Mouse (Mus musculus): Measurements from ENCODE around the gene Gm15737. TPM values are rescaled to one million over a fixed set of nuclear protein-coding genes. Genes with fewer than 3 reads are reported as not detected.

Gm15737 gene
- polyA plus RNA-seq, 1 experiment from 2014 or later = 0.13 TPM

DNA sequence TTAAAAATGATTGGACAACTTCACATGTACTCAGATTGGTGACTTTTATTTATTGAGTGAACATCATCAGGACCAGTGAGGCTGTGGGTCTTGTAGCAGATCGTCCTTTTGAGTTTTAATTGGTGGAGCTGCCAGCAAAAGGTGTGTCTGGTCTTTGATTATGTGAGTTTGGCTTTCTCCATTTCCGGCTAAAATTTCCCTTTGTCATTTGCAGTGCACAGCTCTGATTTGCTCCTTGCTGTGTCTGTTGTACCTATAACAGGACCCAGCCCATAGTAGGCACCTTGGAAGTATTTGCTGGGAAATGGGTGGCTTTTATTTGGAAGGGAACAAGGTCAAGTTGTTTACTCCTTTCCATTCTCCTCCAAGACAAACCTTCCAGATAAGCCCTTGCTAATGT, 25.7 kb upstream of the Gm15737 start:
- no peak overlapping the region for H3K4me3 ChIP-seq (ENCODE audit: low read depth, low read length)
- H3K4me1 ChIP-seq (ENCODE audit: control insufficient read depth, insufficient read depth, low read length) = peaks cover 3% of the 10 kb centered on the region; the same call in 1 of the 2 replicates
- no peaks in the 10 kb centered on the region for H3K9me3 ChIP-seq (ENCODE audit: control insufficient read depth, low read depth, low read length)
- ATAC-seq (ENCODE audit: insufficient number of reproducible peaks, insufficient read depth, low FRiP score, low read depth) = no peak
- no peak overlapping the region for H3K4me2 ChIP-seq (replicated peaks; ENCODE audit: low read depth, low read length)
- H3K9ac ChIP-seq (replicated peaks; ENCODE audit: low read depth, low read length) = no peak overlapping the region
- no peaks in the 10 kb centered on the region for H3K27me3 ChIP-seq (ENCODE audit: control insufficient read depth, insufficient read depth, low read length)
- no peak overlapping the region for H3K27ac ChIP-seq (ENCODE audit: low read length)
- 86% methylated on average over 2 of the region's 2 CpGs for WGBS
- H3K36me3 ChIP-seq (ENCODE audit: control insufficient read depth, insufficient read depth, low read length) = no peaks in the 10 kb centered on the region

GRCm38 (mm10) chr6:92845898-92846297, 23.3 kb upstream of the Gm15737 start:
- no peak for ATAC-seq (ENCODE audit: insufficient number of reproducible peaks, insufficient read depth, low FRiP score, low read depth)
- Histone ChIP-seq H3K9me3 (ENCODE audit: control insufficient read depth, low read depth, low read length) (no peaks in the 10 kb centered on the region), H3K36me3 (ENCODE audit: control insufficient read depth, insufficient read depth, low read length) (peaks cover 7% of the 10 kb centered on the region; the same call in 1 of the 2 replicates), H3K4me1 (ENCODE audit: control insufficient read depth, insufficient read depth, low read length) (peaks cover 3% of the 10 kb centered on the region; the same call in 1 of the 2 replicates), H3K27me3 (ENCODE audit: control insufficient read depth, insufficient read depth, low read length) (no peaks in the 10 kb centered on the region), H3K4me2 (replicated peaks; ENCODE audit: low read depth, low read length) (no peak overlapping the region), H3K4me3 (ENCODE audit: low read depth, low read length) (no peak overlapping the region), H3K9ac (replicated peaks; ENCODE audit: low read depth, low read length) (no peak overlapping the region), H3K27ac (ENCODE audit: low read length) (no peak overlapping the region)
- WGBS = 70% methylated on average over 8 of the region's 8 CpGs

GRCm38 (mm10) chr6:92846614-92847013, 22.5 kb upstream of the Gm15737 start:
- 54% methylated on average over 4 of the region's 4 CpGs for WGBS
- no peak for ATAC-seq (ENCODE audit: insufficient number of reproducible peaks, insufficient read depth, low FRiP score, low read depth)

GRCm38 (mm10) chr6:92849208-92849607, 19.9 kb upstream of the Gm15737 start:
- Histone ChIP-seq H3K4me2 (replicated peaks; ENCODE audit: low read depth, low read length) (no peak overlapping the region), H3K4me3 (ENCODE audit: low read depth, low read length) (no peak overlapping the region), H3K9ac (replicated peaks; ENCODE audit: low read depth, low read length) (no peak overlapping the region), H3K27ac (ENCODE audit: low read length) (no peak overlapping the region), H3K36me3 (ENCODE audit: control insufficient read depth, insufficient read depth, low read length) (peaks cover 7% of the 10 kb centered on the region; the same call in 1 of the 2 replicates), H3K9me3 (ENCODE audit: control insufficient read depth, low read depth, low read length) (no peaks in the 10 kb centered on the region), H3K4me1 (ENCODE audit: control insufficient read depth, insufficient read depth, low read length) (no peaks in the 10 kb centered on the region; the same call in 1 of the 2 replicates), H3K27me3 (ENCODE audit: control insufficient read depth, insufficient read depth, low read length) (no peaks in the 10 kb centered on the region)
- no peak for ATAC-seq (ENCODE audit: insufficient number of reproducible peaks, insufficient read depth, low FRiP score, low read depth)
- WGBS = 91% methylated on average over 9 of the region's 9 CpGs

More at GRCm38 (mm10) chr6:92846614-92847013, 22.5 kb upstream of the Gm15737 start:
- no peak overlapping the region for H3K4me3 ChIP-seq (ENCODE audit: low read depth, low read length)
- H3K27me3 ChIP-seq (ENCODE audit: control insufficient read depth, insufficient read depth, low read length) = no peaks in the 10 kb centered on the region
- peaks cover 7% of the 10 kb centered on the region; the same call in 1 of the 2 replicates for H3K36me3 ChIP-seq (ENCODE audit: control insufficient read depth, insufficient read depth, low read length)
- H3K4me2 ChIP-seq (replicated peaks; ENCODE audit: low read depth, low read length) = no peak overlapping the region
- H3K9me3 ChIP-seq (ENCODE audit: control insufficient read depth, low read depth, low read length) = no peaks in the 10 kb centered on the region
- peaks cover 3% of the 10 kb centered on the region; the same call in 1 of the 2 replicates for H3K4me1 ChIP-seq (ENCODE audit: control insufficient read depth, insufficient read depth, low read length)
- no peak overlapping the region for H3K9ac ChIP-seq (replicated peaks; ENCODE audit: low read depth, low read length)
- H3K27ac ChIP-seq (ENCODE audit: low read length) = no peak overlapping the region

- H3K27ac ChIP-seq (ENCODE audit: low read length) = peak overlapping the region; percentile 39; the same call in 1 of the 2 replicates
- ATAC-seq (ENCODE audit: insufficient number of reproducible peaks, insufficient read depth, low FRiP score, low read depth) = peak; percentile 67; the same call in 1 of the 2 replicates
- WGBS = 38% methylated on average over 5 of the region's 5 CpGs
These were observed 18.9 kb upstream of the Gm15737 start for GRCm38 (mm10) chr6:92850250-92850649.

GRCm38 (mm10) chr6:92854873-92855272, 14.3 kb upstream of the Gm15737 start:
- Histone ChIP-seq H3K9me3 (ENCODE audit: control insufficient read depth, low read depth, low read length) (no peaks in the 10 kb centered on the region), H3K36me3 (ENCODE audit: control insufficient read depth, insufficient read depth, low read length) (peaks cover 16% of the 10 kb centered on the region; the same call in 1 of the 2 replicates), H3K4me1 (ENCODE audit: control insufficient read depth, insufficient read depth, low read length) (no peaks in the 10 kb centered on the region), H3K27me3 (ENCODE audit: control insufficient read depth, insufficient read depth, low read length) (no peaks in the 10 kb centered on the region), H3K4me3 (ENCODE audit: low read depth, low read length) (no peak overlapping the region), H3K27ac (ENCODE audit: low read length) (no peak overlapping the region), H3K4me2 (replicated peaks; ENCODE audit: low read depth, low read length) (no peak overlapping the region), H3K9ac (replicated peaks; ENCODE audit: low read depth, low read length) (no peak overlapping the region)
- WGBS = 69% methylated on average over 4 of the region's 4 CpGs
- ATAC-seq (ENCODE audit: insufficient number of reproducible peaks, insufficient read depth, low FRiP score, low read depth) = no peak

More at GRCm38 (mm10) chr6:92850250-92850649, 18.9 kb upstream of the Gm15737 start:
- no peaks in the 10 kb centered on the region for H3K9me3 ChIP-seq (ENCODE audit: control insufficient read depth, low read depth, low read length)
- no peaks in the 10 kb centered on the region for H3K27me3 ChIP-seq (ENCODE audit: control insufficient read depth, insufficient read depth, low read length)
- no peaks in the 10 kb centered on the region; the same call in 1 of the 2 replicates for H3K4me1 ChIP-seq (ENCODE audit: control insufficient read depth, insufficient read depth, low read length)
- no peak overlapping the region for H3K4me2 ChIP-seq (replicated peaks; ENCODE audit: low read depth, low read length)
- no peak overlapping the region for H3K9ac ChIP-seq (replicated peaks; ENCODE audit: low read depth, low read length)
- H3K4me3 ChIP-seq (ENCODE audit: low read depth, low read length) = no peak overlapping the region
- H3K36me3 ChIP-seq (ENCODE audit: control insufficient read depth, insufficient read depth, low read length) = peaks cover 7% of the 10 kb centered on the region; the same call in 1 of the 2 replicates

- WGBS = 88% methylated on average over 13 of the region's 13 CpGs
- ATAC-seq (ENCODE audit: insufficient number of reproducible peaks, insufficient read depth, low FRiP score, low read depth) = no peak
- H3K9ac ChIP-seq (replicated peaks; ENCODE audit: low read depth, low read length) = no peak overlapping the region
- H3K27ac ChIP-seq (ENCODE audit: low read length) = no peak overlapping the region
- H3K4me2 ChIP-seq (replicated peaks; ENCODE audit: low read depth, low read length) = no peak overlapping the region
- no peaks in the 10 kb centered on the region for H3K27me3 ChIP-seq (ENCODE audit: control insufficient read depth, insufficient read depth, low read length)
- H3K9me3 ChIP-seq (ENCODE audit: control insufficient read depth, low read depth, low read length) = no peaks in the 10 kb centered on the region
- no peaks in the 10 kb centered on the region for H3K4me1 ChIP-seq (ENCODE audit: control insufficient read depth, insufficient read depth, low read length)
- H3K36me3 ChIP-seq (ENCODE audit: control insufficient read depth, insufficient read depth, low read length) = peaks cover 16% of the 10 kb centered on the region; the same call in 1 of the 2 replicates
- H3K4me3 ChIP-seq (ENCODE audit: low read depth, low read length) = no peak overlapping the region
These were observed 11.4 kb upstream of the Gm15737 start for GRCm38 (mm10) chr6:92857761-92858160.

GRCm38 (mm10) chr6:92858721-92859510, 10.2 kb upstream of the Gm15737 start:
- H3K4me2 ChIP-seq (replicated peaks; ENCODE audit: low read depth, low read length) = no peak overlapping the region

More at GRCm38 (mm10) chr6:92858721-92859510, 10.2 kb upstream of the Gm15737 start:
- Histone ChIP-seq H3K27ac (ENCODE audit: low read length) (no peak overlapping the region), H3K9me3 (ENCODE audit: control insufficient read depth, low read depth, low read length) (no peaks in the 10 kb centered on the region), H3K27me3 (ENCODE audit: control insufficient read depth, insufficient read depth, low read length) (no peaks in the 10 kb centered on the region), H3K36me3 (ENCODE audit: control insufficient read depth, insufficient read depth, low read length) (peaks cover 16% of the 10 kb centered on the region; the same call in 1 of the 2 replicates), H3K4me3 (ENCODE audit: low read depth, low read length) (no peak overlapping the region), H3K9ac (replicated peaks; ENCODE audit: low read depth, low read length) (no peak overlapping the region), H3K4me1 (ENCODE audit: control insufficient read depth, insufficient read depth, low read length) (no peaks in the 10 kb centered on the region)
- ATAC-seq (ENCODE audit: insufficient number of reproducible peaks, insufficient read depth, low FRiP score, low read depth) = no peak
- 86% methylated on average over 12 of the region's 12 CpGs for WGBS
